Mouse (Mus musculus) intestine, postnatal 0 days (tissue): Measurements from ENCODE around the gene Kncn. TPM values are rescaled to one million over a fixed set of nuclear protein-coding genes. Genes with fewer than 3 reads are reported as not detected.

Experiments used
- ATAC-seq: fragments of 200-750 bp; cut with Nextera tagmentation; 2 replicates; pipeline ENCODE4 v1.8.0; 2017; ENCODE audit warnings: mild to moderate bottlenecking, moderate TSS enrichment, moderate library complexity
- H3K27ac ChIP-seq: fragments of 300-500 bp; sonication (generic); 2 replicates; pipeline ENCODE4 v1.5.1; 2014; ENCODE audit warnings: mild to moderate bottlenecking, low read depth, low read length, moderate library complexity
- H3K27me3 ChIP-seq: fragments of 300-500 bp; sonication (generic); replicated peaks from 2 replicates; pipeline ENCODE4 v1.6.1; 2014; ENCODE audit warnings: low read length, mixed read lengths; ENCODE audit not compliant: control insufficient read depth, insufficient read depth
- H3K36me3 ChIP-seq: fragments of 300-500 bp; sonication (generic); 2 replicates; pipeline ENCODE4 v1.6.1; 2014; ENCODE audit warnings: mild to moderate bottlenecking, moderate library complexity; ENCODE audit not compliant: control insufficient read depth, insufficient read depth
- H3K4me1 ChIP-seq: fragments of 300-500 bp; sonication (generic); replicated peaks from 2 replicates; pipeline ENCODE4 v1.6.1; 2014; ENCODE audit warnings: antibody characterized with exemption, low read length, mixed read lengths; ENCODE audit not compliant: control insufficient read depth, insufficient read depth
- H3K4me2 ChIP-seq: fragments of 300-500 bp; sonication (generic); replicated peaks from 2 replicates; pipeline ENCODE4 v1.6.1; 2014; ENCODE audit warnings: low read depth, mild to moderate bottlenecking, moderate library complexity
- H3K4me3 ChIP-seq: fragments of 300-500 bp; sonication (generic); 2 replicates; pipeline ENCODE4 v1.5.1; 2014; ENCODE audit warnings: low read depth, low read length
- H3K9ac ChIP-seq: fragments of 300-500 bp; sonication (generic); 2 replicates; pipeline ENCODE4 v1.6.1; 2014; ENCODE audit warnings: mild to moderate bottlenecking, low read depth, low read length
- H3K9me3 ChIP-seq: fragments of 300-500 bp; sonication (generic); 2 replicates; pipeline ENCODE4 v1.6.1; 2016; ENCODE audit warnings: mixed run types; ENCODE audit not compliant: control insufficient read depth
- CTCF ChIP-seq: sonication (generic); IDR thresholded peaks from 2 replicates; pipeline ENCODE4 v1.5.1; 2016; ENCODE audit warnings: low read depth, mild to moderate bottlenecking, control low read depth, antibody characterized with exemption, moderate library complexity
- WGBS: fragments of 180-500 bp; shearing (Covaris S2); extraction: QIAGEN DNeasy Blood & Tissue Kit; methylation state at CpG from one replicate; pipeline ENCODE4 v1.1.7; 2014; 5-methylcytosine and 5-hydroxymethylcytosine counted together
- polyA plus RNA-seq: library from polyadenylated mRNA; unstranded; fragments of >200 nt; fragmentation: Nextera tagmentation; extraction: Ambion mirVana; gene quantifications from 2 replicates; pipeline ENCODE4 v1.2.1, GENCODE M21; 2015

Gene Kncn
- polyA plus RNA-seq, 1 experiment from 2014 or later, result not detected

DNA sequence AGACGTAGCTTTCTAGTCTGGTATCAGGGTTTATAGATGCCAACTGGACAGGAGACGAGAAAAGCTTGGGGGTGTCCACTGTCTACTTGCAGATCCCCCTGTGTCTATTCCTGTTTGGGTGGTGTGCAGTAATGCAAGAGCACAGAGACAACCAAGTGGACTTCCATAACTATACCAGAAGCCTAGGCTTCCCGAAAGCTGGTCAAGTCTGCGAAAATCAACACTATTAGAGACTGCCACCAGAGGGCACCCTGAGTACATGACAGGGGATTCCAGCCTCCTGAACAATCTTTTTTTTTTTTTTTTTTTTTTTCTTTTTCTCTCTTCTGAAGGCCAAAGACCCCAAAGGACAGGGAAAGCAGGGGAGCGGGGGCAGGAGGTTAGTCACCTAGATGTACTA is 18.6 kb downstream of the Kncn start:
- Histone ChIP-seq H3K4me2 (no peak overlapping the region), H3K4me3 (no peak overlapping the region), H3K27ac (no peak overlapping the region), H3K9me3 (no peaks in the 10 kb centered on the region), H3K27me3 (peaks cover 31% of the 10 kb centered on the region), H3K4me1 (no peaks in the 10 kb centered on the region), H3K36me3 (no peaks in the 10 kb centered on the region), H3K9ac (no peak overlapping the region)
- no peak for ATAC-seq
- 19% methylated on average over 5 of the region's 5 CpGs for WGBS
- TF ChIP-seq CTCF, result peak; percentile 89

DNA sequence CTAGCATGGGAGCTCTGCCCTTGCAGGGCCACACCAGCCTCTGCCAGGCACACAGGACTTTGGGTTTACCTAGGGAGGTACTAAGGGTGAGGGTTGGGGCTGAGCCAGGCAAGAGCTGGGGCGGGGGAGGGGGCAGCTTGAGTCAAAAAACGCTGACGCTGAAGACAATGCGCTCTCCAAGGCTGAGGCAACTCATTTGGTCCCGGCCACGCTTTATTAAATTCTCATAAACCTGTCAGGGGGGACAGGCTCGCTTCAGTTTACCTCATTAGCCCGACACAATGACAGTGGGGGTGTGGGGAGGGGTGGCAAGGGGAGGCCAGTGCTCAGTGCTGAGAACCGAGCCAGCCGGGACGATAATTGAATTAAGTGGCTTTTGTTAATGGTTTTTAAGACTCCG is 20.2 kb downstream of the Kncn start:
- peaks cover 20% of the 10 kb centered on the region for H3K27me3 ChIP-seq
- WGBS, result 34% methylated on average over 12 of the region's 12 CpGs
- no peak for TF ChIP-seq CTCF
- no peak overlapping the region for H3K9ac ChIP-seq
- H3K27ac ChIP-seq, result no peak overlapping the region
- H3K36me3 ChIP-seq, result no peaks in the 10 kb centered on the region
- H3K9me3 ChIP-seq, result no peaks in the 10 kb centered on the region
- ATAC-seq, result no peak
- H3K4me2 ChIP-seq, result no peak overlapping the region
- no peaks in the 10 kb centered on the region for H3K4me1 ChIP-seq
- no peak overlapping the region for H3K4me3 ChIP-seq

DNA sequence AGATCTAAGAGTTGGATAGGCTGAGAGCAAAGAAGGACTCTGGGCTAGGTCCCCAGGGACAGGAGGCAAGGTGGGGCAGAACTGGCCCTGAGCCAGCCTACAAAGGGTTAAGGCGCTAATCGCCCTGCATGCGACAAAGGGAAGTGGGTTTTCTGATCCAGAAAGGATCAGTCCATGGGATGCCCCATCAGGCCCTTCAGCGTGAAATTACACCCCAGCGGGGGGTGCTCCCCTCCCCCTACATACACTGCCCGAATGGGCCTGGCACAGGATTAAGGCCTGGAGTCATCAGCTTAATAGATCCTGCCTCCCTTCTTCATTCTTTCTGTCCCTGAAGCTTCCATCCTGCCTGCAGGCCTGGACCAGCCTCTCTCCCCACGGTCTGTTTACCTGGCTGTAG is 21.5 kb downstream of the Kncn start:
- Histone ChIP-seq H3K27ac (no peak overlapping the region), H3K9ac (no peak overlapping the region), H3K36me3 (no peaks in the 10 kb centered on the region), H3K9me3 (no peaks in the 10 kb centered on the region), H3K4me3 (no peak overlapping the region), H3K27me3 (peaks cover 11% of the 10 kb centered on the region), H3K4me1 (no peaks in the 10 kb centered on the region), H3K4me2 (no peak overlapping the region)
- 29% methylated on average over 7 of the region's 7 CpGs for WGBS
- ATAC-seq, result no peak
- no peak for TF ChIP-seq CTCF

DNA sequence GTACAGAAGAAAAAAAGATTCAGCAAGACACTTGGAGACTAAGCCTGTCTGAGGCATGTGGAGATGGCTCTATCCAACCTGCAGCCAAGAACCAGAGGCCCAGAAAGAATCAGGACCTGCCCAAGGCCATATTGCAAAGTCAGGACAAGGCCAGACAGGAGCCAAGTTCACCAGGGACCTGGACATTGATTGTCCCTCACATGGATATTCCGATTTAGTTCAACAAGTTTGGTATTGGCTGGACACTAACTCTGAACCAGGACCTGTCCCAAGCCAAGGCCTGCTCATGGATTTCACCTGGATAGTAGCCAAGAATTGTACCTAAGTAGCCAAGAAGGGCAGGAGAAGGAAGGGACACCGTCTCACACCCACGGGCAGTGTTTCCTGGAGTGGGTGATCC is 22.6 kb downstream of the Kncn start:
- Histone ChIP-seq H3K9ac (no peak overlapping the region), H3K27ac (no peak overlapping the region), H3K36me3 (no peaks in the 10 kb centered on the region; the same call in 1 of the 2 replicates), H3K4me3 (no peak overlapping the region), H3K9me3 (no peaks in the 10 kb centered on the region), H3K4me1 (no peaks in the 10 kb centered on the region), H3K4me2 (no peak overlapping the region), H3K27me3 (peaks cover 6% of the 10 kb centered on the region; the same call in 1 of the 2 replicates)
- TF ChIP-seq CTCF, result no peak
- 85% methylated on average over 3 of the region's 3 CpGs for WGBS
- no peak for ATAC-seq

DNA sequence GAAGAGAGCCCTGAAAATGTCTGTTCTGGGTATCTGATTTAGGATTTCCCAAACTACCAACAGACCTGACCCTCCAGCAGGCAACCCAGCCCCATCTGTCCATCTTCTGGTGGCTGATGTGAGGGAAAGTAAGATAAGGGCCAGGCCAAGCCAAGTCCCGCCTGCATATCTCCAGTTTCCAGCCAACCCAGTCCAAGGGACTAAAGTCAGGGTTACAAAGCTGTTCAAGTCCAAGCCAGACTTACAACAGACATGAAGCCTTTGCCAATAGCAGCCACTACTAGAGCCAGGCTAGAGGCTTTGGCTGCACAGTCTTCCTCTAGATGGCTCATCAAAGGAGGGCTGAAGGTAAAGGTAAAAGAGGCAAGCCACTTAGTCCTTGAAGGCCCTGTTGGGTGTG is 23.8 kb downstream of the Kncn start:
- no peak overlapping the region for H3K9ac ChIP-seq
- no peak overlapping the region for H3K4me3 ChIP-seq
- H3K27me3 ChIP-seq, result peaks cover 6% of the 10 kb centered on the region; the same call in 1 of the 2 replicates
- no peak overlapping the region for H3K4me2 ChIP-seq
- H3K27ac ChIP-seq, result no peak overlapping the region
- no peaks in the 10 kb centered on the region for H3K9me3 ChIP-seq
- 67% methylated on average over 1 of the region's 1 CpGs for WGBS
- ATAC-seq, result no peak
- no peak for TF ChIP-seq CTCF
- H3K4me1 ChIP-seq, result no peaks in the 10 kb centered on the region
- no peaks in the 10 kb centered on the region; the same call in 1 of the 2 replicates for H3K36me3 ChIP-seq

- H3K9me3 ChIP-seq, result no peaks in the 10 kb centered on the region
- H3K4me1 ChIP-seq, result no peaks in the 10 kb centered on the region
- TF ChIP-seq CTCF, result no peak
- H3K27ac ChIP-seq, result no peak overlapping the region
- no peak overlapping the region for H3K9ac ChIP-seq
- H3K4me2 ChIP-seq, result no peak overlapping the region
- no peak for ATAC-seq
- 29% methylated on average over 7 of the region's 7 CpGs for WGBS
- no peak overlapping the region for H3K4me3 ChIP-seq
- H3K36me3 ChIP-seq, result no peaks in the 10 kb centered on the region; the same call in 1 of the 2 replicates
- peaks cover 6% of the 10 kb centered on the region; the same call in 1 of the 2 replicates for H3K27me3 ChIP-seq
Measured at GRCm38 (mm10) chr4:115908641-115909040, 24.4 kb downstream of the Kncn start.

DNA sequence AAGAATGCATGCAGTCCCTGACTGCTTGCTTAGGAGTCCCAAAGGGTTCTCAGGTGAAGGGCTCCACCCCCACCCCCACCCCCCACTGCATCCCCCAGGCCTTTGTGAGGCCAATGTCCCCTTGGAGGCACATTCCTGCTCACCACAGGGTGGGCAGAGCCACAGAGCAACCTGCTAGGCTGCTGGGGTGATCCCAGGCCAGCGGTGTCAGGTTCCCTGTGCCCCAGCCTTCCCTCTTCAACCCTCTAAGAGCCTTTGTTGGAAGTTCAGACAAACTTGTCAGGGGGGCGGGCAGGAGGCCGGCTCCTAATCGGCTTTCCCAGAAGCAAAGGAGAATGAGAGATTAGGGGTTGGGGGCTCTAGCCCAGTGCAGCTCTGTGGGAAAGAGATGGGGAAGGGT is 27.4 kb downstream of the Kncn start:
- no peak overlapping the region for H3K4me2 ChIP-seq
- TF ChIP-seq CTCF, result no peak
- H3K27me3 ChIP-seq, result peaks cover 6% of the 10 kb centered on the region; the same call in 1 of the 2 replicates
- no peaks in the 10 kb centered on the region for H3K4me1 ChIP-seq
- no peak overlapping the region for H3K4me3 ChIP-seq
- WGBS, result 15% methylated on average over 4 of the region's 4 CpGs
- H3K27ac ChIP-seq, result no peak overlapping the region
- no peak overlapping the region for H3K9ac ChIP-seq
- H3K9me3 ChIP-seq, result no peaks in the 10 kb centered on the region
- ATAC-seq, result no peak
- no peaks in the 10 kb centered on the region; the same call in 1 of the 2 replicates for H3K36me3 ChIP-seq
